Mouse (Mus musculus) urinary bladder, adult 18-20 months (tissue): ENCODE data around the gene Creb3l2.

Experiments
- DNase-seq, 2 experiments: peaks; one replicate each; pipeline ENCODE4 v3.0.0; 2022; ENCODE audit warnings: low spot score in 2 of 2, mixed read lengths in 2 of 2

The Creb3l2 gene

GRCm38 (mm10) chr6:37371341-37371740, 70.6 kb downstream of the Creb3l2 start:
- no peak for DNase-seq

- DNase-seq, result no peak
Observed at GRCm38 (mm10) chr6:37370566-37370965, 71.4 kb downstream of the Creb3l2 start.

- no peak for DNase-seq
Observed at GRCm38 (mm10) chr6:37369750-37370149, 72.2 kb downstream of the Creb3l2 start.

- no peak for DNase-seq
Observed at GRCm38 (mm10) chr6:37368281-37368680, 73.7 kb downstream of the Creb3l2 start.

GRCm38 (mm10) chr6:37366991-37367390, 75.0 kb downstream of the Creb3l2 start:
- no peak for DNase-seq

GRCm38 (mm10) chr6:37365179-37365578, 76.8 kb downstream of the Creb3l2 start:
- no peak for DNase-seq

- DNase-seq, result no peak
Observed at GRCm38 (mm10) chr6:37364361-37364760, 77.6 kb downstream of the Creb3l2 start.

GRCm38 (mm10) chr6:37360813-37361385, 81.0 kb downstream of the Creb3l2 start:
- DNase-seq, result no peak

- DNase-seq, result peak; percentile 34 to 42
Observed at GRCm38 (mm10) chr6:37354449-37355179, 87.3 kb downstream of the Creb3l2 start.

GRCm38 (mm10) chr6:37353616-37354015, 88.3 kb downstream of the Creb3l2 start:
- no peak for DNase-seq

- DNase-seq, result no peak
Observed at GRCm38 (mm10) chr6:37351731-37352380, 90.1 kb downstream of the Creb3l2 start.

GRCm38 (mm10) chr6:37350315-37350714, 91.6 kb downstream of the Creb3l2 start:
- no peak for DNase-seq

- no peak for DNase-seq
Observed at GRCm38 (mm10) chr6:37347606-37348005, 94.3 kb downstream of the Creb3l2 start.

GRCm38 (mm10) chr6:37338055-37338454, 103.9 kb downstream of the Creb3l2 start:
- DNase-seq, result no peak

GRCm38 (mm10) chr6:37336831-37337260, 105.1 kb downstream of the Creb3l2 start:
- DNase-seq, result no peak

- no peak for DNase-seq
Observed at GRCm38 (mm10) chr6:37336381-37336780, 105.6 kb downstream of the Creb3l2 start.

- no peak for DNase-seq
Observed at GRCm38 (mm10) chr6:37332846-37333245, 109.1 kb downstream of the Creb3l2 start.

GRCm38 (mm10) chr6:37329901-37330864, 111.8 kb downstream of the Creb3l2 start:
- no peak for DNase-seq

- no peak for DNase-seq
Observed at GRCm38 (mm10) chr6:37329376-37329775, 112.6 kb downstream of the Creb3l2 start.

GRCm38 (mm10) chr6:37328671-37329070, 113.3 kb downstream of the Creb3l2 start:
- no peak for DNase-seq

- DNase-seq, result no peak
Observed at GRCm38 (mm10) chr6:37327519-37327918, 114.4 kb downstream of the Creb3l2 start.

- DNase-seq, result no peak
Observed at GRCm38 (mm10) chr6:37326603-37326955, 115.4 kb downstream of the Creb3l2 start.
